ENCODE assay signal across 25 mouse cellular contexts in the genomic region with DNA sequence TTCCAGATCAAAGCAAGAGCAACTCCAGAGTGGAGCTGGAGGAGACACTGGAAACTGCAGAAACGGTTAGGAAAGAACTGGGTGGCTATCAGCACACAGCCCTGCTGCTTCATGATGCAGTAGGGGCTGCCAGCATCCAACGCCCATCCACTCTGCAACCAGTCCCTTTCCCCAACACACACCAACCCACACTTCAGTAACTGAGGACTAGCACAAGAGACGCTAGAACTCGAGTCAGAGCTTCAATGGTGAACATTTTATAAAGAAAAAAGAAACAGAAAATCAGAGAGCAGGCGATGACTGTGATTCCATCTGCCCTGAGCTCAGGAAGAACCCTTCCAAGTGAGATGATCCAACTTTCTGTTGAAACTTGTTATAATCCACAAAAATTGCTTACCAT. TPM values are rescaled to one million over a fixed set of nuclear protein-coding genes. Genes with fewer than 3 reads are reported as not detected.
DNase-seq lines count a peak whose midpoint lies in the region; ATAC-seq and TF ChIP-seq lines count a peak whose summit lies in the region.
"Had no signal": no experiment of that assay in that cellular context is flagged by ENCODE, and none has a peak within 500 bp of the region (broad histone marks: within the 10 kb centered on the region; RNA-seq: fewer than 3 reads in every experiment).

No protein-coding gene starts in this region.

- no peak for TF ChIP-seq EP300 in CH12.LX (IDR thresholded peaks at IDR 0.05; ENCODE audit: low read length)

- peaks cover 3 to 43% of the 10 kb centered on the region in 2 experiments for H3K4me1 ChIP-seq in CH12.LX (ENCODE audit: control insufficient read depth in 1 of 2, insufficient read depth in 2 of 2)
- peaks cover 6% of the 10 kb centered on the region; the same call in 1 of the 2 replicates for H3K4me1 ChIP-seq in stomach, embryonic 15.5 days
- H3K4me1 ChIP-seq: hindbrain, embryonic 12.5 days had no signal

- no peak overlapping the region for H3K4me3 ChIP-seq in CH12.LX (replicated peaks in 1 of 3; ENCODE audit: low read depth in 2 of 3, low read length in 2 of 3, poor library complexity in 1 of 3)
- no peak overlapping the region for H3K4me3 ChIP-seq in stomach, embryonic 15.5 days (replicated peaks)
- H3K4me3 ChIP-seq: embryonic facial prominence, embryonic 15.5 days; erythroblast, embryonic 14.5 days; forebrain, embryonic 10.5 days; heart, embryonic 10.5 days; hindbrain, embryonic 12.5 days had no signal

- no peak for TF ChIP-seq RAD21 in CH12.LX (IDR thresholded peaks at IDR 0.05; ENCODE audit: low read depth, low read length)

- peaks cover 28% of the 10 kb centered on the region for H3K79me2 ChIP-seq in CH12.LX (replicated peaks; ENCODE audit: control insufficient read depth, extremely low read depth, insufficient read depth, poor library complexity, severe bottlenecking)

- no peak for ATAC-seq in stomach, embryonic 15.5 days (ENCODE audit: insufficient read depth, low FRiP score, low read depth)
- ATAC-seq: forebrain, embryonic 14.5 days; hindbrain, embryonic 16.5 days; Patski had no signal

- in situ Hi-C loops in CH12.LX (cut with MboI; ENCODE audit: low pct_ligation_motif_present, low pct_unique_long_range_greater_than_20kb, low sequenced_read_pairs), result no loop called here

- no peaks in the 10 kb centered on the region for H3K9me3 ChIP-seq in CH12.LX (replicated peaks; ENCODE audit: low read length)
- H3K9me3 ChIP-seq in stomach, embryonic 15.5 days, result no peaks in the 10 kb centered on the region
- H3K9me3 ChIP-seq: embryonic facial prominence, embryonic 15.5 days; forebrain, embryonic 10.5 days; heart, embryonic 10.5 days; hindbrain, embryonic 12.5 days had no signal

- H3K36me3 ChIP-seq in CH12.LX (replicated peaks in 1 of 2; ENCODE audit: control insufficient read depth in 1 of 2, insufficient read depth in 1 of 2, low read length in 1 of 2), result peaks cover 7 to 76% of the 10 kb centered on the region in 2 experiments
- H3K36me3 ChIP-seq in stomach, embryonic 15.5 days, result no peaks in the 10 kb centered on the region
- H3K36me3 ChIP-seq: embryonic facial prominence, embryonic 15.5 days; forebrain, embryonic 10.5 days; heart, embryonic 10.5 days; hindbrain, embryonic 12.5 days had no signal

- 0 out of 2 replicates have a peak overlapping the region, but pooled peaks have one; percentile 18 for H3K4me2 ChIP-seq in CH12.LX (ENCODE audit: insufficient read depth, low read depth, poor library complexity, severe bottlenecking)
- no peak overlapping the region for H3K4me2 ChIP-seq in stomach, embryonic 15.5 days
- H3K4me2 ChIP-seq: embryonic facial prominence, embryonic 15.5 days; hindbrain, embryonic 12.5 days had no signal

- dilution Hi-C loops in CH12.LX (cut with MboI; ENCODE audit: extremely low pct_ligation_motif_present, extremely low pct_unique_long_range_greater_than_20kb, low sequenced_read_pairs), result no loop called here

- TF ChIP-seq POLR2A in CH12.LX (IDR thresholded peaks at IDR 0.05; ENCODE audit: low read depth, low read length), result no peak

- 61% methylated on average over 5 of the region's 5 CpGs for WGBS in stomach, embryonic 15.5 days

- no peaks in the 10 kb centered on the region for H3K27me3 ChIP-seq in CH12.LX (replicated peaks)
- H3K27me3 ChIP-seq in stomach, embryonic 15.5 days (replicated peaks), result no peaks in the 10 kb centered on the region
- H3K27me3 ChIP-seq: embryonic facial prominence, embryonic 15.5 days; hindbrain, embryonic 12.5 days; Patski had no signal

- DNase-seq in frontal cortex, postnatal 36 days (ENCODE audit: low spot score in 2 of 2), result peak; percentile 22
- no peak for DNase-seq in frontal cortex, postnatal 14 days (ENCODE audit: low spot score in 2 of 2)
- DNase-seq in right cerebral cortex, adult 18-20 months, result peak; percentile 35
- no peak for DNase-seq in right cerebral cortex, postnatal 14 days
- no peak for DNase-seq in CH12.LX (ENCODE audit: extremely low read depth)
- DNase-seq in cerebellum, adult 9-11 months, result no peak
- DNase-seq: adrenal gland, postnatal 14 days; cerebellum, adult 18-20 months; cerebellum, postnatal 14 days; embryo, embryonic 11 days; heart, adult 18-20 months; heart, postnatal 10 days; heart, postnatal 4 days had no signal

- no peak overlapping the region for H3K27ac ChIP-seq in CH12.LX (ENCODE audit: insufficient read depth, low read depth)
- H3K27ac ChIP-seq in stomach, embryonic 15.5 days, result peak overlapping the region; percentile 37; the same call in 1 of the 2 replicates
- H3K27ac ChIP-seq: embryonic facial prominence, embryonic 15.5 days; forebrain, embryonic 10.5 days; heart, embryonic 10.5 days; hindbrain, embryonic 12.5 days had no signal

- no peak for TF ChIP-seq CTCF in CH12.LX (conservative IDR thresholded peaks at IDR 0.05 in 1 of 2, IDR thresholded peaks at IDR 0.05 in 1 of 2; ENCODE audit: low read depth in 2 of 2, low read length in 2 of 2)

- no peak overlapping the region for H3K9ac ChIP-seq in CH12.LX (ENCODE audit: insufficient read depth, low read depth)
- no peak overlapping the region for H3K9ac ChIP-seq in stomach, embryonic 15.5 days
- H3K9ac ChIP-seq: embryonic facial prominence, embryonic 15.5 days; hindbrain, embryonic 12.5 days had no signal

TF ChIP-seq in CH12.LX, 34 proteins besides CTCF, POLR2A, EP300 and RAD21:
- TF ChIP-seq JUND (conservative IDR thresholded peaks at IDR 0.05; ENCODE audit: low read depth, low read length) (no peak), POLR2AphosphoS2 (IDR thresholded peaks at IDR 0.05; ENCODE audit: low read depth, low read length) (no peak), CHD2 (IDR thresholded peaks at IDR 0.05; ENCODE audit: low read length) (no peak), MXI1 (IDR thresholded peaks at IDR 0.05; ENCODE audit: low read depth, low read length) (no peak), BHLHE40 (IDR thresholded peaks at IDR 0.05; ENCODE audit: low read depth, low read length) (no peak), MAX (IDR thresholded peaks at IDR 0.05; ENCODE audit: low read length) (no peak), IRF4 (IDR thresholded peaks at IDR 0.05; ENCODE audit: low read depth, low read length) (no peak), USF1 (IDR thresholded peaks at IDR 0.05; ENCODE audit: low read depth, low read length) (no peak), HCFC1 (IDR thresholded peaks at IDR 0.05; ENCODE audit: low read depth, low read length) (no peak), JUN (IDR thresholded peaks at IDR 0.05; ENCODE audit: insufficient read depth, low read depth, low read length) (no peak), E2F4 (IDR thresholded peaks at IDR 0.05; ENCODE audit: insufficient replicate concordance, low read depth, low read length) (no peak), NRF1 (IDR thresholded peaks at IDR 0.05; ENCODE audit: low read depth, low read length) (no peak), ZKSCAN1 (IDR thresholded peaks at IDR 0.05; ENCODE audit: borderline replicate concordance, low read depth, low read length) (no peak)

RNA-seq across cellular contexts. Expression of a gene that starts 30.6 kb away (rescaled TPM):
- total RNA-seq in CH12.LX (2012; rRNA removed) (not detected in 2 replicates), CH12.LX (2014; rRNA removed) (0.95 TPM in 1 of 2 replicates, not detected in the other)
- polyA plus RNA-seq in CH12.LX (2012; ENCODE audit: insufficient read length, low read depth), result not detected in 2 replicates
- 8.4 and 29.2 TPM in 2 replicates for polyA plus RNA-seq in stomach, embryonic 15.5 days (2015; fragmentation: Nextera tagmentation; extraction: Ambion mirVana)
- total RNA-seq: common myeloid progenitor, adult 5-6 weeks had no signal
- polyA plus RNA-seq: activated CD4-positive, CD25-positive, alpha-beta regulatory T cell, adult 4 months; embryonic facial prominence, embryonic 15.5 days; erythroblast, embryonic 14.5 days; forebrain, embryonic 10.5 days; forebrain, embryonic 14.5 days; heart, embryonic 14.5 days had no signal

RNA-seq across cellular contexts. Expression of a gene that starts 31.2 kb away (rescaled TPM):
- 40.0 and 40.7 TPM in 2 replicates for total RNA-seq in CH12.LX (2012; rRNA removed)
- 38.3 and 43.7 TPM in 2 replicates for total RNA-seq in CH12.LX (2014; rRNA removed)
- 105 and 107 TPM in 2 replicates for polyA plus RNA-seq in CH12.LX (2012; ENCODE audit: insufficient read length, low read depth)
- 10.1 and 10.5 TPM in 2 replicates for polyA plus RNA-seq in stomach, embryonic 15.5 days (2015; fragmentation: Nextera tagmentation; extraction: Ambion mirVana)

Comparison
In these comparisons a context has a peak if more than half of its experiments do, and no peak if none do; other contexts are left out.
1. DNase-seq: peak in frontal cortex, postnatal 36 days (2 of 2) and right cerebral cortex, adult 18-20 months (single experiment); none in frontal cortex, postnatal 14 days (0 of 2), right cerebral cortex, postnatal 14 days (single experiment), CH12.LX (single experiment) and cerebellum, adult 9-11 months (single experiment).